Mouse (Mus musculus): Measurements from ENCODE around the gene Rnf208. TPM values are rescaled to one million over a fixed set of nuclear protein-coding genes. Genes with fewer than 3 reads are reported as not detected.
"Not testable (repeated sequence)": the region's sequence is repeated elsewhere in the genome, so short reads cannot be mapped to it uniquely, and the experiment has no call there.

The Rnf208 gene
- polyA plus RNA-seq, 1 experiment = 0.22 TPM

GRCm38 (mm10) chr2:25252331-25252730, 10.3 kb downstream of the Rnf208 start:
- peaks cover 18% of the 10 kb centered on the region for H3K79me3 ChIP-seq (ENCODE audit: low read depth)
- peaks cover 47% of the 10 kb centered on the region for H3K36me3 ChIP-seq (ENCODE audit: control insufficient read depth, insufficient read depth)
- H3ac ChIP-seq (ENCODE audit: control insufficient read depth, insufficient read length, low read depth) = no peak overlapping the region
- no peaks in the 10 kb centered on the region for H3K27me3 ChIP-seq (ENCODE audit: control insufficient read depth, insufficient read depth, insufficient read length)
- peaks cover 31% of the 10 kb centered on the region for H3K79me2 ChIP-seq (ENCODE audit: control insufficient read depth, insufficient read depth)
- H3K4me3 ChIP-seq (ENCODE audit: insufficient read depth, poor library complexity, severe bottlenecking) = no peak overlapping the region
- TF ChIP-seq CTCF (IDR thresholded peaks at IDR 0.05; ENCODE audit: control insufficient read depth, insufficient read depth, insufficient read length) (peak; percentile 3), MYOG (IDR thresholded peaks at IDR 0.05; ENCODE audit: control insufficient read depth, extremely low read depth, insufficient read length) (no peak)

- peak within 1 kb of the TSS; percentile 96 for H3K4me3 ChIP-seq (ENCODE audit: insufficient read depth, poor library complexity, severe bottlenecking)
- peaks cover 23% of the 10 kb centered on the region for H3K36me3 ChIP-seq (ENCODE audit: control insufficient read depth, insufficient read depth)
- H3K79me2 ChIP-seq (ENCODE audit: control insufficient read depth, insufficient read depth) = peaks cover 31% of the 10 kb centered on the region
- H3K27me3 ChIP-seq (ENCODE audit: control insufficient read depth, insufficient read depth, insufficient read length) = no peaks in the 10 kb centered on the region
- TF ChIP-seq MYOD1 (IDR thresholded peaks at IDR 0.05; ENCODE audit: control insufficient read depth, insufficient read length, low read depth) (no peak), MAX (IDR thresholded peaks at IDR 0.05) (peak; percentile 77), USF1 (IDR thresholded peaks at IDR 0.05; ENCODE audit: low read depth) (no peak), CTCF (IDR thresholded peaks at IDR 0.05; ENCODE audit: control insufficient read depth, insufficient read depth, insufficient read length) (no peak), CEBPB (IDR thresholded peaks at IDR 0.05; ENCODE audit: low read depth) (no peak)
- peaks cover 18% of the 10 kb centered on the region for H3K79me3 ChIP-seq (ENCODE audit: low read depth)
- peak within 1 kb of the TSS; percentile 86 for H3ac ChIP-seq (ENCODE audit: control insufficient read depth, insufficient read length, low read depth)
These were observed 13.3 kb downstream of the Rnf208 start, which contains the start of gene Tmem203 for GRCm38 (mm10) chr2:25255284-25255779. TSS of gene Tmem203 (plus strand) at chr2:25255439.

- Histone ChIP-seq H3K4me3 (ENCODE audit: insufficient read depth, poor library complexity, severe bottlenecking) (peak overlapping the region; percentile 96), H3K79me3 (ENCODE audit: low read depth) (peaks cover 18% of the 10 kb centered on the region), H3K79me2 (ENCODE audit: control insufficient read depth, insufficient read depth) (peaks cover 31% of the 10 kb centered on the region), H3K36me3 (ENCODE audit: control insufficient read depth, insufficient read depth) (peaks cover 11% of the 10 kb centered on the region)
- not testable (repeated sequence) for H3K27me3 ChIP-seq (ENCODE audit: control insufficient read depth, insufficient read depth, insufficient read length); H3ac ChIP-seq (ENCODE audit: control insufficient read depth, insufficient read length, low read depth)
These were observed 14.5 kb downstream of the Rnf208 start for GRCm38 (mm10) chr2:25256443-25257109.

GRCm38 (mm10) chr2:25257250-25257649, 15.2 kb downstream of the Rnf208 start:
- Histone ChIP-seq H3K79me3 (ENCODE audit: low read depth) (peaks cover 18% of the 10 kb centered on the region), H3K79me2 (ENCODE audit: control insufficient read depth, insufficient read depth) (peaks cover 31% of the 10 kb centered on the region)
- not testable (repeated sequence) for H3K36me3 ChIP-seq (ENCODE audit: control insufficient read depth, insufficient read depth); H3K27me3 ChIP-seq (ENCODE audit: control insufficient read depth, insufficient read depth, insufficient read length); H3K4me3 ChIP-seq (ENCODE audit: insufficient read depth, poor library complexity, severe bottlenecking); H3ac ChIP-seq (ENCODE audit: control insufficient read depth, insufficient read length, low read depth)

- TF ChIP-seq FOSL1 (IDR thresholded peaks at IDR 0.05; ENCODE audit: insufficient read depth, low read length, poor library complexity, severe bottlenecking) (no peak), MYOD1 (IDR thresholded peaks at IDR 0.05; ENCODE audit: control insufficient read depth, insufficient read length, low read depth) (no peak), MYOG (IDR thresholded peaks at IDR 0.05; ENCODE audit: control insufficient read depth, extremely low read depth, insufficient read length) (no peak), CEBPB (IDR thresholded peaks at IDR 0.05; ENCODE audit: low read depth) (no peak), CTCF (IDR thresholded peaks at IDR 0.05; ENCODE audit: control insufficient read depth, insufficient read depth, insufficient read length) (no peak), USF1 (IDR thresholded peaks at IDR 0.05; ENCODE audit: low read depth) (no peak), MAX (IDR thresholded peaks at IDR 0.05) (no peak)
- H3ac ChIP-seq (ENCODE audit: control insufficient read depth, insufficient read length, low read depth) = no peak overlapping the region
- no peaks in the 10 kb centered on the region for H3K27me3 ChIP-seq (ENCODE audit: control insufficient read depth, insufficient read depth, insufficient read length)
- H3K79me3 ChIP-seq (ENCODE audit: low read depth) = peaks cover 17% of the 10 kb centered on the region
- no peak overlapping the region for H3K4me3 ChIP-seq (ENCODE audit: insufficient read depth, poor library complexity, severe bottlenecking)
- H3K79me2 ChIP-seq (ENCODE audit: control insufficient read depth, insufficient read depth) = peaks cover 39% of the 10 kb centered on the region
- no peaks in the 10 kb centered on the region for H3K36me3 ChIP-seq (ENCODE audit: control insufficient read depth, insufficient read depth)
These were observed 16.8 kb downstream of the Rnf208 start for GRCm38 (mm10) chr2:25258887-25259286.

GRCm38 (mm10) chr2:25261870-25262269, 19.8 kb downstream of the Rnf208 start:
- Histone ChIP-seq H3K79me3 (ENCODE audit: low read depth) (peaks cover 5% of the 10 kb centered on the region), H3ac (ENCODE audit: control insufficient read depth, insufficient read length, low read depth) (no peak overlapping the region), H3K79me2 (ENCODE audit: control insufficient read depth, insufficient read depth) (peaks cover 43% of the 10 kb centered on the region), H3K27me3 (ENCODE audit: control insufficient read depth, insufficient read depth, insufficient read length) (no peaks in the 10 kb centered on the region), H3K36me3 (ENCODE audit: control insufficient read depth, insufficient read depth) (no peaks in the 10 kb centered on the region), H3K4me3 (ENCODE audit: insufficient read depth, poor library complexity, severe bottlenecking) (peak overlapping the region; percentile 15)
- TF ChIP-seq FOSL1 (IDR thresholded peaks at IDR 0.05; ENCODE audit: insufficient read depth, low read length, poor library complexity, severe bottlenecking) = no peak
- TF ChIP-seq USF1 (IDR thresholded peaks at IDR 0.05; ENCODE audit: low read depth) = no peak
- no peak for TF ChIP-seq CTCF (IDR thresholded peaks at IDR 0.05; ENCODE audit: control insufficient read depth, insufficient read depth, insufficient read length)
- no peak for TF ChIP-seq MYOG (IDR thresholded peaks at IDR 0.05; ENCODE audit: control insufficient read depth, extremely low read depth, insufficient read length)

Data from C2C12 (cell line).